Mouse (Mus musculus) spleen, postnatal 4 days (tissue): ENCODE data around the gene Ccdc141.

Source experiments
- DNase-seq, 2 experiments: peaks; one replicate each; pipeline ENCODE4 v3.0.0; 2022; ENCODE audit warnings: low spot score in 2 of 2

Gene Ccdc141

GRCm38 (mm10) chr2:77170633-77171105 lies at the start of gene Ccdc141:
Gene Ccdc141, minus strand, starts transcription at chr2:77170636.
- no peak for DNase-seq

GRCm38 (mm10) chr2:77212885-77213284 lies 42.4 kb upstream of the Ccdc141 start:
- no peak for DNase-seq

- DNase-seq = no peak
These were observed 36.5 kb upstream of the Ccdc141 start for GRCm38 (mm10) chr2:77206951-77207350.

- no peak for DNase-seq
These were observed 33.5 kb upstream of the Ccdc141 start for GRCm38 (mm10) chr2:77203916-77204315.

- no peak for DNase-seq
These were observed 31.5 kb upstream of the Ccdc141 start for GRCm38 (mm10) chr2:77201900-77202299.

GRCm38 (mm10) chr2:77200958-77201614 lies 30.6 kb upstream of the Ccdc141 start:
- no peak for DNase-seq

GRCm38 (mm10) chr2:77200379-77200778 lies 29.9 kb upstream of the Ccdc141 start:
- DNase-seq = no peak

GRCm38 (mm10) chr2:77198246-77198645 lies 27.8 kb upstream of the Ccdc141 start:
- no peak for DNase-seq

GRCm38 (mm10) chr2:77196819-77197218 lies 26.4 kb upstream of the Ccdc141 start:
- no peak for DNase-seq

- DNase-seq = no peak
These were observed 24.6 kb upstream of the Ccdc141 start for GRCm38 (mm10) chr2:77195056-77195455.

GRCm38 (mm10) chr2:77191811-77192210 lies 21.4 kb upstream of the Ccdc141 start:
- no peak for DNase-seq

- no peak for DNase-seq
These were observed 20.5 kb upstream of the Ccdc141 start for GRCm38 (mm10) chr2:77190891-77191290.

- no peak for DNase-seq
These were observed 19.9 kb upstream of the Ccdc141 start for GRCm38 (mm10) chr2:77190301-77190700.

GRCm38 (mm10) chr2:77189671-77190070 lies 19.2 kb upstream of the Ccdc141 start:
- no peak for DNase-seq

GRCm38 (mm10) chr2:77187501-77187900 lies 17.1 kb upstream of the Ccdc141 start:
- no peak for DNase-seq

- no peak for DNase-seq
These were observed 16.5 kb upstream of the Ccdc141 start for GRCm38 (mm10) chr2:77186912-77187311.

GRCm38 (mm10) chr2:77184049-77184571 lies 13.7 kb upstream of the Ccdc141 start:
- DNase-seq = no peak

- DNase-seq = no peak
These were observed 13.2 kb upstream of the Ccdc141 start for GRCm38 (mm10) chr2:77183646-77184045.

GRCm38 (mm10) chr2:77182996-77183380 lies 12.6 kb upstream of the Ccdc141 start:
- DNase-seq = no peak

GRCm38 (mm10) chr2:77182271-77182995 lies 12.0 kb upstream of the Ccdc141 start:
- DNase-seq = no peak

GRCm38 (mm10) chr2:77177472-77177871 lies 7.0 kb upstream of the Ccdc141 start:
- peak in 1 of 2 experiments; percentile 44 for DNase-seq

- peak in 1 of 2 experiments; percentile 47 for DNase-seq
These were observed 6.0 kb upstream of the Ccdc141 start for GRCm38 (mm10) chr2:77176413-77176812.

GRCm38 (mm10) chr2:77175411-77175810 lies 5.0 kb upstream of the Ccdc141 start:
- DNase-seq = no peak
